Mouse (Mus musculus) hindbrain, postnatal 0 days (tissue): ENCODE data around the gene Herc3. TPM values are rescaled to one million over a fixed set of nuclear protein-coding genes. Genes with fewer than 3 reads are reported as not detected.
"Not testable (repeated sequence)": the region's sequence is repeated elsewhere in the genome, so short reads cannot be mapped to it uniquely, and the experiment has no call there.

Source experiments
- ATAC-seq: fragments of 200-750 bp; cut with Nextera tagmentation; 2 replicates; pipeline ENCODE4 v1.8.0; 2017; ENCODE audit warnings: mild to moderate bottlenecking, moderate TSS enrichment, moderate library complexity
- DNase-seq: peaks from one replicate; pipeline ENCODE4 v3.0.0-alpha.2; 2015; ENCODE audit warnings: low spot score
- H3K27ac ChIP-seq: fragments of 300-500 bp; sonication (generic); 2 replicates; pipeline ENCODE4 v1.5.1; 2014; ENCODE audit warnings: mild to moderate bottlenecking
- H3K27me3 ChIP-seq: fragments of 300-500 bp; sonication (generic); 2 replicates; pipeline ENCODE4 v1.6.1; 2014; ENCODE audit warnings: low read length, mixed read lengths; ENCODE audit not compliant: insufficient read depth
- H3K36me3 ChIP-seq: fragments of 300-500 bp; sonication (generic); 2 replicates; pipeline ENCODE4 v1.6.1; 2014; ENCODE audit warnings: low read length, mixed read lengths; ENCODE audit not compliant: insufficient read depth
- H3K4me1 ChIP-seq: fragments of 300-500 bp; sonication (generic); 2 replicates; pipeline ENCODE4 v1.6.1; 2014; ENCODE audit warnings: antibody characterized with exemption, low read length, mixed read lengths; ENCODE audit not compliant: insufficient read depth
- H3K4me2 ChIP-seq: fragments of 300-500 bp; sonication (generic); 2 replicates; pipeline ENCODE4 v1.6.1; 2014; ENCODE audit warnings: low read depth, mild to moderate bottlenecking, low read length, moderate library complexity, mixed read lengths
- H3K4me3 ChIP-seq: fragments of 300-500 bp; sonication (generic); 2 replicates; pipeline ENCODE4 v1.5.1; 2014; ENCODE audit warnings: low read length
- H3K9ac ChIP-seq: fragments of 300-500 bp; sonication (generic); replicated peaks from 2 replicates; pipeline ENCODE4 v1.6.1; 2014; ENCODE audit warnings: mild to moderate bottlenecking, low read length, moderate library complexity, mixed read lengths
- H3K9me3 ChIP-seq: fragments of 300-500 bp; sonication (generic); 2 replicates; pipeline ENCODE4 v1.6.1; 2016; ENCODE audit warnings: low read length, mixed read lengths
- CTCF ChIP-seq: IDR thresholded peaks from 2 replicates; pipeline ENCODE4 v1.5.1; 2016; ENCODE audit warnings: antibody characterized with exemption, control low read depth, low read depth
- WGBS: fragments of 180-500 bp; shearing (Covaris S2); extraction: QIAGEN DNeasy Blood & Tissue Kit; methylation state at CpG from one replicate; pipeline ENCODE4 v1.1.7; 2014; 5-methylcytosine and 5-hydroxymethylcytosine counted together
- polyA plus RNA-seq: library from polyadenylated mRNA; unstranded; fragments of >200 nt; fragmentation: Nextera tagmentation; extraction: Ambion mirVana; gene quantifications from 2 replicates; pipeline ENCODE4 v1.2.1, GENCODE M21; 2015
- total RNA-seq: library from RNA; depleted of rRNA; stranded (reverse); fragments of >200 nt; gene quantifications from 2 replicates; pipeline ENCODE4 v1.2.3, GENCODE M21; 2014

Gene Herc3
- total and polyA plus RNA-seq, 2 experiments from 2014 or later, result 35.1 to 140 TPM

GRCm38 (mm10) chr6:58855676-58856367 is 24.6 kb downstream of the Herc3 start:
- H3K27me3 ChIP-seq, result no peaks in the 10 kb centered on the region
- no peak overlapping the region for H3K4me3 ChIP-seq
- H3K9ac ChIP-seq, result no peak overlapping the region
- no peak overlapping the region for H3K27ac ChIP-seq
- no peaks in the 10 kb centered on the region for H3K9me3 ChIP-seq
- H3K4me1 ChIP-seq, result no peaks in the 10 kb centered on the region
- TF ChIP-seq CTCF, result no peak
- peak; percentile 22 for DNase-seq
- ATAC-seq, result no peak
- H3K36me3 ChIP-seq, result peaks cover 11% of the 10 kb centered on the region; the same call in 1 of the 2 replicates
- H3K4me2 ChIP-seq, result no peak overlapping the region
- 69% methylated on average over 10 of the region's 10 CpGs for WGBS

DNA sequence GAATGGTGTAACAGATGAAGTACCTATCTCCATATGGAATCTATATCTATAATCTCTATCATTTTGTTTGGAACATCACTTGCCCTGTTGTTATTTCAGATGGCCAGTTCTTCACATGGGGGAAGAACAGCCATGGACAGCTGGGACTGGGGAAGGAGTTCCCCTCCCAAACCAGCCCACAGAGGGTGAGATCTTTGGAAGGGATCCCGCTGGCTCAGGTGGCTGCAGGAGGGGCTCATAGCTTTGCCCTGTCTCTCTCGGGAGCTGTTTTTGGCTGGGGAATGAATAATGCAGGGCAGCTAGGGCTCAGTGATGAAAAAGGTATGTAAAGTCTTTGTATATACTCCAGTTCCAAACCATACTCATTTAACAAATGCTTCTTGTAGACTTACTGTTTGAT is 25.2 kb downstream of the Herc3 start:
- 58% methylated on average over 2 of the region's 2 CpGs for WGBS
- Histone ChIP-seq H3K36me3 (peaks cover 11% of the 10 kb centered on the region; the same call in 1 of the 2 replicates), H3K4me1 (no peaks in the 10 kb centered on the region), H3K4me3 (no peak overlapping the region), H3K9me3 (no peaks in the 10 kb centered on the region), H3K27me3 (no peaks in the 10 kb centered on the region), H3K4me2 (no peak overlapping the region), H3K27ac (no peak overlapping the region), H3K9ac (no peak overlapping the region)
- DNase-seq (no peak), ATAC-seq (no peak)
- TF ChIP-seq CTCF, result no peak

DNA sequence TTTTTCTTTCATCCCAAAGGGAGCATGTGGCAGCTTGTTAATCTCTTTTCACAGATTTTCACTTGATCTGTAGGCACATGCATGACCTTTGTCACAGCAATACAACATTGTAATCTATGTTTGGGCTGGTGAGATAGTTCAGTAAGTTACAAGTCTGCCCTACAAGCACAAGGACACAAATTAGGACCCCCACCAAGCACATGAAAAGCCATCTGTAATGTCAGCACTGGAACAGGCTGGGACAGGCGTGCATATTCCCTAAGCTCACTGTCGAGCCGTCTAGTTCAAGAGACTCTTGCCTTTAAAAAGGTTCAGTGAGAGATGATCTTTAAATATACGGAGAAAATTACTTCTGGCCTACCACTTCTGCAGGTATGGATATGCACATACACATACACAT is 28.3 kb downstream of the Herc3 start:
- Histone ChIP-seq H3K27ac (no peak overlapping the region), H3K9me3 (no peaks in the 10 kb centered on the region), H3K4me3 (no peak overlapping the region), H3K4me1 (no peaks in the 10 kb centered on the region), H3K36me3 (peaks cover 11% of the 10 kb centered on the region; the same call in 1 of the 2 replicates), H3K4me2 (no peak overlapping the region), H3K27me3 (no peaks in the 10 kb centered on the region), H3K9ac (no peak overlapping the region)
- no peak for DNase-seq
- 74% methylated on average over 4 of the region's 4 CpGs for WGBS
- TF ChIP-seq CTCF, result no peak
- ATAC-seq, result no peak

- peaks cover 11% of the 10 kb centered on the region; the same call in 1 of the 2 replicates for H3K36me3 ChIP-seq
These were observed 31.3 kb downstream of the Herc3 start for GRCm38 (mm10) chr6:58862446-58862993.

GRCm38 (mm10) chr6:58863631-58864235 is 32.5 kb downstream of the Herc3 start:
- Histone ChIP-seq H3K36me3 (peaks cover 10% of the 10 kb centered on the region; the same call in 1 of the 2 replicates), H3K4me3 (no peak overlapping the region), H3K9me3 (no peaks in the 10 kb centered on the region), H3K9ac (no peak overlapping the region), H3K27ac (no peak overlapping the region), H3K4me2 (no peak overlapping the region), H3K27me3 (no peaks in the 10 kb centered on the region), H3K4me1 (no peaks in the 10 kb centered on the region)
- DNase-seq (no peak), ATAC-seq (0 out of 2 replicates have a peak, but pooled peaks have one; percentile 55)
- no peak for TF ChIP-seq CTCF
- WGBS, result 89% methylated on average over 4 of the region's 4 CpGs

More at GRCm38 (mm10) chr6:58862446-58862993, 31.3 kb downstream of the Herc3 start:
- Histone ChIP-seq H3K9ac (no peak overlapping the region), H3K27me3 (no peaks in the 10 kb centered on the region), H3K4me1 (no peaks in the 10 kb centered on the region), H3K4me3 (no peak overlapping the region), H3K4me2 (no peak overlapping the region), H3K27ac (no peak overlapping the region), H3K9me3 (no peaks in the 10 kb centered on the region)
- 71% methylated on average over 9 of the region's 9 CpGs for WGBS
- DNase-seq (no peak), ATAC-seq (no peak)
- no peak for TF ChIP-seq CTCF

DNA sequence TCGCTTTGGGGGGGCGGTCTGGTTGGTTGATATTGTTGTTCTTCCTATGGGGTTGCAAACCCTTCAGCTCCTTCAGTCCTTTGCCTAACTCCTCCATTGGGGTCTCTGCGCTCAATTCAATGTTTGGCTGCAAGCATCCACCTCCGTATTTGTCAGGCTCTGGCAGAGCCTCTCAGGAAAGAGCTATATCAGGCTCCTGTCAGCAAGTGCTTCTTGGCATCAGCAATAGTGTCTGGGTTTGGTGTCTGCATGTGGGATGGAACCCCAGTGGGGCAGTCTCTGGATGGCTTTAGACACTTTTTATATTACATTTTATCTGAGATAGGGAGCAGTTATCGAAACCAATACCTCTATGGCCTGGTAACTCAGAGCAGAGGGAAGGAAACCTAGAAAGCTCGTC is 36.6 kb downstream of the Herc3 start:
- not testable (repeated sequence) for H3K36me3 ChIP-seq, H3K9ac ChIP-seq, H3K4me1 ChIP-seq, DNase-seq, H3K4me2 ChIP-seq, H3K9me3 ChIP-seq, H3K27me3 ChIP-seq, H3K4me3 ChIP-seq, ATAC-seq, H3K27ac ChIP-seq
- 93% methylated on average over 6 of the region's 6 CpGs for WGBS
